Mouse (Mus musculus): ENCODE measurements around the gene A730046J19Rik.

DNA sequence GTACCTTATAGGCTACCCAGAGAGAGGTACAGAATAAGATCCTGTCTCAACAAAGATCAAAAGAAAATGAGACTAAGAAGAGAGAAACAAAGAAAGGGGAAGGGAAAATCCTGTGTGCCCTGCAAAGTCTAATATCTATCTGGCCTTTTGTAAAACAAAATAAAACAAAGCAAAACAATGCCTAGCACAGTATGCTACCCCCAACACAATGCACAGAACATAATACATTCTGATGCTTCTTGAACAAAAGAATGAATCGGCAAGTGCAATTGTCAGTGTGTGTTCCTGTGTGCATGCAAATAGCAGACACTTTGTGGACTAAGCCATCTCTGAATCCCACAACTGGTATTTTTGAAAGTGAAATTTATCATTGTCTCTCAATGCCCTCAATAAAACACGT is 3.5 kb upstream of the A730046J19Rik start:
- TF ChIP-seq POLR2A (IDR thresholded peaks at IDR 0.05; ENCODE audit: insufficient read depth, low read length) (no peak), CTCF (IDR thresholded peaks at IDR 0.05; ENCODE audit: low read depth, low read length) (no peak), EP300 (IDR thresholded peaks at IDR 0.05; ENCODE audit: insufficient read depth, low read depth, low read length) (no peak)

All from ES-Bruce4 (cell line).